Mouse (Mus musculus) lung, embryonic 16.5 days (tissue): ENCODE results near the gene Syngap1. TPM values are rescaled to one million over a fixed set of nuclear protein-coding genes. Genes with fewer than 3 reads are reported as not detected.

Source experiments
- microRNA-seq: library from miRNA; unstranded; fragments of <30 nt; microRNA quantifications from one replicate; pipeline ENCODE4, GENCODE M21; 2016
- polyA plus RNA-seq: library from polyadenylated mRNA; unstranded; fragments of >200 nt; fragmentation: Nextera tagmentation; extraction: Ambion mirVana; gene quantifications from 2 replicates; pipeline ENCODE4 v1.2.1, GENCODE M21; 2015

The Syngap1 gene
- polyA plus RNA-seq, 1 experiment from 2014 or later: 0.90 TPM

Small RNA genes lying within 50 kb of the gene (microRNA-seq; reads per million reads assigned to microRNA genes)
- not detected for gene Gm27775
- not detected for gene Mir3083
- 0.99 reads per million for gene Mir6968

Other genes starting within 250 kb of the Syngap1 start
- gene Crebrf, start 225.6 kb upstream of the Syngap1 start, polyA plus RNA-seq: 8.9 and 11.6 TPM in 2 replicates
- gene Bnip1, start 160.2 kb upstream of the Syngap1 start, polyA plus RNA-seq: 45.2 and 47.7 TPM in 2 replicates
- gene Nkx2-5, start 96.2 kb upstream of the Syngap1 start, polyA plus RNA-seq: 1.6 and 2.9 TPM in 2 replicates
- gene Kifc5b, start 24.2 kb upstream of the Syngap1 start, polyA plus RNA-seq: 9.0 and 12.9 TPM in 2 replicates
- 9.7 and 10.0 TPM in 2 replicates for gene Phf1, start 8.2 kb upstream of the Syngap1 start, polyA plus RNA-seq
- gene Cuta, start 1.7 kb upstream of the Syngap1 start, polyA plus RNA-seq: 194 and 199 TPM in 2 replicates
- gene Zbtb9, start 31.9 kb downstream of the Syngap1 start, polyA plus RNA-seq: 16.5 and 17.1 TPM in 2 replicates
- gene Bak1, start 87.8 kb downstream of the Syngap1 start, polyA plus RNA-seq: 7.8 and 8.1 TPM in 2 replicates
- gene Itpr3, start 116.1 kb downstream of the Syngap1 start, polyA plus RNA-seq: 6.1 TPM in 2 replicates
- gene Uqcc2, start 192.7 kb downstream of the Syngap1 start, polyA plus RNA-seq: 248 and 255 TPM in 2 replicates
- gene Ip6k3, start 226.5 kb downstream of the Syngap1 start, polyA plus RNA-seq: 0.16 and 0.43 TPM in 2 replicates